Mouse (Mus musculus): ENCODE measurements around the gene Taar6. TPM values are rescaled to one million over a fixed set of nuclear protein-coding genes. Genes with fewer than 3 reads are reported as not detected.

The Taar6 gene
- total RNA-seq (2021), result not detected
- long read RNA-seq, experiment 1, result 0 reads
- long read RNA-seq, experiment 2, result 0 reads

GRCm38 (mm10) chr10:23985546-23985945 is at the start of gene Taar6:
Taar6 (minus strand) TSS chr10:23985646.
- no peak for DNase-seq
- intact Hi-C loops (cut with DNase I), result no loop called here

GRCm38 (mm10) chr10:24031347-24031746 is 45.9 kb upstream of the Taar6 start:
- intact Hi-C loops (cut with DNase I), result no loop called here
- DNase-seq, result no peak

GRCm38 (mm10) chr10:24026922-24027321 is 41.5 kb upstream of the Taar6 start, which contains the start of gene Taar7d:
Taar7d (plus strand) TSS chr10:24027222.
- DNase-seq, result no peak
- intact Hi-C loops (cut with DNase I), result no loop called here

- intact Hi-C loops (cut with DNase I), result no loop called here
- DNase-seq, result no peak
These were observed 22.7 kb upstream of the Taar6 start for GRCm38 (mm10) chr10:24008143-24008542.

GRCm38 (mm10) chr10:24007034-24007433 is 21.6 kb upstream of the Taar6 start:
- DNase-seq, result no peak
- intact Hi-C loops (cut with DNase I), result no loop called here

GRCm38 (mm10) chr10:24006442-24006841 is 21.0 kb upstream of the Taar6 start:
- DNase-seq, result no peak
- intact Hi-C loops (cut with DNase I), result no loop called here

GRCm38 (mm10) chr10:23999639-24000038 is 14.2 kb upstream of the Taar6 start, which contains the start of gene Taar7b:
Taar7b (plus strand) TSS chr10:23999939.
- no peak for DNase-seq
- intact Hi-C loops (cut with DNase I), result no loop called here

- intact Hi-C loops (cut with DNase I), result no loop called here
- no peak for DNase-seq
These were observed 7.9 kb upstream of the Taar6 start, which contains the start of gene Taar7a for GRCm38 (mm10) chr10:23993381-23993780. Taar7a (minus strand) TSS chr10:23993481.

- no peak for DNase-seq
- intact Hi-C loops (cut with DNase I), result no loop called here
These were observed 973 bp upstream of the Taar6 start for GRCm38 (mm10) chr10:23986419-23986818.

- DNase-seq, result peak; percentile 70 to 84
- intact Hi-C loops (cut with DNase I), result loop anchor here (2.0 to 5.0 kb wide), 4 partner anchors 102 to 320 kb away; no protein-coding TSS in a partner anchor
These were observed 6.3 kb downstream of the Taar6 start for GRCm38 (mm10) chr10:23978901-23979705.

- no peak for DNase-seq
- intact Hi-C loops (cut with DNase I), result loop anchor here (2.0 to 5.0 kb wide), 4 partner anchors 103 to 321 kb away; no protein-coding TSS in a partner anchor
These were observed 7.5 kb downstream of the Taar6 start for GRCm38 (mm10) chr10:23977958-23978357.

GRCm38 (mm10) chr10:23971256-23971655 is 14.2 kb downstream of the Taar6 start:
- DNase-seq, result no peak
- intact Hi-C loops (cut with DNase I), result no loop called here

GRCm38 (mm10) chr10:23970656-23971165 is 14.7 kb downstream of the Taar6 start, which contains the start of gene Taar5:
Taar5 (plus strand) TSS chr10:23970706.
- DNase-seq, result no peak
- intact Hi-C loops (cut with DNase I), result no loop called here

- DNase-seq, result no peak
- intact Hi-C loops (cut with DNase I), result no loop called here
These were observed 20.4 kb downstream of the Taar6 start for GRCm38 (mm10) chr10:23964921-23965610.

GRCm38 (mm10) chr10:23963444-23963843 is 22.0 kb downstream of the Taar6 start:
- intact Hi-C loops (cut with DNase I), result no loop called here
- peak in 1 of 2 experiments; percentile 18 for DNase-seq

GRCm38 (mm10) chr10:23960444-23960915 is 25.0 kb downstream of the Taar6 start, which contains the start of gene Taar4:
Taar4 (plus strand) TSS chr10:23960494.
- no peak for DNase-seq
- intact Hi-C loops (cut with DNase I), result no loop called here

GRCm38 (mm10) chr10:23959071-23959470 is 26.4 kb downstream of the Taar6 start:
- intact Hi-C loops (cut with DNase I), result no loop called here
- DNase-seq, result no peak

- DNase-seq, result no peak
- intact Hi-C loops (cut with DNase I), result no loop called here
These were observed 33.7 kb downstream of the Taar6 start for GRCm38 (mm10) chr10:23951714-23952113.

- intact Hi-C loops (cut with DNase I), result no loop called here
- DNase-seq, result no peak
These were observed 35.9 kb downstream of the Taar6 start, which contains the start of gene Taar3 for GRCm38 (mm10) chr10:23949508-23950005. Taar3 (plus strand) TSS chr10:23949558.

- no peak for DNase-seq
- intact Hi-C loops (cut with DNase I), result no loop called here
These were observed 37.4 kb downstream of the Taar6 start for GRCm38 (mm10) chr10:23948026-23948425.
